Mouse (Mus musculus): Measurements from ENCODE around the gene Slc6a1. TPM values are rescaled to one million over a fixed set of nuclear protein-coding genes. Genes with fewer than 3 reads are reported as not detected.

The Slc6a1 gene
- under 1 TPM in 2 of 4 experiments, not detected in 2; 0.34 to 0.75 TPM for total RNA-seq (2022)

- DNase-seq (ENCODE audit: low spot score in 2 of 2) = no peak
These were observed at the start of gene Slc6a1 for GRCm38 (mm10) chr6:114282469-114283277. Gene Slc6a1 (plus strand): TSS chr6:114282635.

- no peak for DNase-seq (ENCODE audit: low spot score in 2 of 2)
These were observed 43.4 kb upstream of the Slc6a1 start for GRCm38 (mm10) chr6:114238892-114239644.

DNA sequence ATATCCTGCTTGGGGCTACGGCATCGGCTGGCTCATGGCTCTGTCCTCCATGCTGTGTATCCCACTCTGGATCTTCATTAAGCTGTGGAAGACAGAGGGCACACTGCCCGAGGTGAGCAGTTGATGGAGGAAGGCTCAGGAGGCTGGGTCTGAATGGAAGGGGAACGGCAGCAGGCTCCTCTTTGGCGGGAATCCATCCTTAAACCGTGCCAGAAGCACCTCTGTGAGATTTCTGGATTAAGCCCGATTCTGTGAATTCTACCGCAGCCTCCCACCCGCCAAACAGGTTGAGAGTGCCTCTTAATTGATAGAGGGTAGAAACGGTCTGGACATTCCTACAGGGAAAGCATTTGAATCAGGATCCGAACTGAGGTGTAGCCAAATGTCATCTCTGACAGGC lies 36.8 kb upstream of the Slc6a1 start:
- no peak for DNase-seq (ENCODE audit: low spot score in 2 of 2)

DNA sequence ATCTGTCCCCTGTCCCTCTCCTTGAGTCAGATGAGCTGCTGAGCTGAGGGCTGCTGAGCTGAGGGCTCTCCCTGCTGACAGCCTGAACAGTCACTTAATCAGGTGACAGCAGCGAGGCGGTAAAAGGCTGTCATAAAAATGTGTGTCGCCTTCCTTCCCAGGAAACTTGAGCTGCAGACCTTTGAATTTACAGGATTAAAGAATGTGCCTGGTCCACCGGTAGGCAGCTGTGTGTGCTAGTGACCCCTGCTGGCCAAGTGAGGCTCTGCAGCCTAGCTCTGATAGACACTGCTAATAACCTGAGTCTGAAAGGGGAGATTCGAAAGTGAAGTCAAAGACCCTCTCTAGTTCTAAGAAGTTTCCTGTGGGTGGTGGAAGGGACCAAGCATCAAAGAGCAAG lies 32.1 kb upstream of the Slc6a1 start:
- peak; percentile 38 to 64 for DNase-seq (ENCODE audit: low spot score in 2 of 2)

DNA sequence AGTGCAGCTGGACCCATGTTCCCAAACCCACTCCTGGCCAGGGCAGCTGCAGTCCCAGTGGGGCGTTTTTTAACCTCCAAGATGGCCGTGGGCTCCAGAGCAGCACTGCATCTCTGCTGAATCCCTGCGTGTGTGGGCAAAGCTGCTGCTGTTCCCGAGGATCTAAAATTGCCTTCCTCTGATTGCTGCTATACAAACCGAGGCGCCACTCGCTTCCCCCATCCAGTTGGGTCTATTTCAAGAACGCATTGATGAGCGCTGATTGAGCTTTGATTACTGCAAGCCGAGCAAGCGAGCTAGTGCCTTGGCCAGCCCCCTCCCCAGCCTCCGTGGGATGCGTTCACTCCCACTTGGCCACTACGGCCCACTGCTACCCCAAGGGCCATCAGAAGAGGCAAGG lies 27.5 kb upstream of the Slc6a1 start:
- no peak for DNase-seq (ENCODE audit: low spot score in 2 of 2)

DNA sequence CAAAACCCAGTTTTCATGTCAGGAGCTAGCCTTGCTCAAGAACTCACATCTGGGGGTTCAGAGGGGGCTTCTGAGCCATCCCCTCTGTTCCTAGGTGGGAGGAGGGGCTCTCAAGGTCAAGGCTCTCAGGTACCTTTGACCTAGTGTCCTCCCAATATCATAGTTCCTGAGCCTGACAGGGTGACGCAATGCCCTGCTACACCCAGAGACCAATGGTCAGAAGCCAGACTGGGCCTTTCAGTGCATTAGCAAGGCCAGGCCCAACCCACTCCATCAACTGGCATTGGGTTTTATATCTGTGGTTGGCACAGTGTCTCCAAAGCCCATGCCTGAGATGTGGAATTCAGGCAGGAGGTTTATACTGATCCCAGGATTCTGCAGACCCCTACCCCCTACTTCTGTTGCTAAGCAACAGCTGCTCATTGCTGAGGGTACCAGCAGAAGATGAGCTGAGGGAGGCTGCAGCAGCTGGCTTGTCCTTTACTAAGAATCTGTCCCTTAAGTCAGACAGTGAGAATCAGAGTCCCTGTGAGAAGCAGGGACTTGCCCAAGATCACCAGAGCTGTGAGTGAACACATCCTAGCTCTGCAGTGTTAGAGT lies 24.6 kb upstream of the Slc6a1 start:
- no peak for DNase-seq (ENCODE audit: low spot score in 2 of 2)

GRCm38 (mm10) chr6:114258661-114259193 lies 23.7 kb upstream of the Slc6a1 start:
- DNase-seq (ENCODE audit: low spot score in 2 of 2) = no peak

DNA sequence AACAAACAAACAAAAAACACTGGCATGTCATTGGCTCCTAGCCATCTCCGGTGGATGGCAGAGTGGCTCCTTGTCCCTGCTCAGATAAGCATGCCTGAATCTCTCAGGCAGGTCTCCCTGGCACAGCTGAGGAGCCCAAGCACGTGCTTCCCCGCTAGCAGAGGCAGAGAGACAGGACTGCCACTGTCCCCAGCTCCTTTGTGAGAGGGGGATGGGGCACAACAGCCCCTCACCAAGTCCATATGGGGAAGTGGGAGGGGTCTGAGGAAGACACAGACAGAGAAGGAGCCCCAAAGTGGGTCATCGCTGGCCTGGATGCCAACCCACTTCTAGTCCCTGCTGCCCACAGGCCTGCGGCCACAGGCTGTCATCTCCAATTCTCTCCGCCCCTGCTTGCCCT lies 20.8 kb upstream of the Slc6a1 start:
- DNase-seq (ENCODE audit: low spot score in 2 of 2) = no peak

DNA sequence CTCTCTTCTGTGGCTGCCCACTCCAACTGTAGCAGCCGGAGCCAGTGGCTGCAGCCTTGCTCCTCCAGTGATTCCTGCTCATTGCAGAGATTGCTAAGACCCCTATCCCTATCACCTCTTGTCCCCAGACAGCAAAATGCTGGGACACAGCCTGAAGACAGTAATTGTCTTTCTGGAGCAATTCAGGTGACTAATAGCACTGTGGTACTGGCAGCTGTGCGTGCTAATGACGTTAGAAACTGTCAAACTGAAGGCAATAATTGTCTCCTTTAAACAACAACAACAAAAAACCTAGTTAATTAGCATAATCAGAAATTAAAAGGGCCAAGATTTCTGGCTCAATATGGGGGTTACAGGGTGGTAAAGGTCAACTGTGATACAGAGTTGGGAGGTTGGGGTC lies 18.4 kb upstream of the Slc6a1 start:
- no peak for DNase-seq (ENCODE audit: low spot score in 2 of 2)

DNA sequence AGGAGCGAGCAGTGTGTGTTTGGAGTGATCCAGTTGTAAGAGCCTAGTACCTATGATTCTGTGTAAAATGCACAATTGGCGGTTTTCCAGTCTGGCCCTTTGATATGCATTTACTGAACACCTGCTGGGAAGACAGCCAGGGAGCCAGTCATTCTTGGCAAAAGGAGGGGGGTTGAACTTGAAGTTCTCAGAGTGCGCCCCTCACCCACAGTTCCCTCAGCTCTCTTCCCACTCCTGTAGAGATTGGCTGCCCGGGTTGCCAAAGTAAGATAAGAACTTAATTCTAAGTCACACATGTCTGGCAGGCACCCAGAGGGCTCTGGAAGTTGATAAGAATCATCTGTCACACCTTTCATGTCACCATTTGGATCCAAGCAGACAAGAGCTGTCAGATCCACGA lies 18.0 kb upstream of the Slc6a1 start:
- DNase-seq (ENCODE audit: low spot score in 2 of 2) = no peak

- DNase-seq (ENCODE audit: low spot score in 2 of 2) = no peak
These were observed 16.2 kb upstream of the Slc6a1 start for GRCm38 (mm10) chr6:114266273-114266672.

DNA sequence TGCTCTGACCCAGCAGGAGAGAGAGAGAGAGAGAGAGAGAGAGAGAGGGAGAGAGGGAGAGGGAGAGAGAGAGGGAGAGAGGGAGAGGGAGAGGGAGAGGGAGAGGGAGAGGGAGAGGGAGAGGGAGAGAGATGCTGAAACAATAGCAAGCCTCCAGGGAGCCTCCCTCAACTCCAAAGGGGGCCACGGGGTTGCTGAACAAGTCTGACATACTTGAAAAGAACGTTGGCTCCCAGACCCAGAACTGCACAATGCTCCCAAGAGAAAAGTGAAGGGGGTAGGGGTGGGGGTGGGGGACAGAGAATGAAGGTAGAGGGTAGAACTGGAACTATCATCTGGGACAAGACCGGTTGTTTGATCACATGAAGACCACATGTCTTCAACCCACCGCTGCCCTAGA lies 14.5 kb upstream of the Slc6a1 start:
- no peak for DNase-seq (ENCODE audit: low spot score in 2 of 2)

DNA sequence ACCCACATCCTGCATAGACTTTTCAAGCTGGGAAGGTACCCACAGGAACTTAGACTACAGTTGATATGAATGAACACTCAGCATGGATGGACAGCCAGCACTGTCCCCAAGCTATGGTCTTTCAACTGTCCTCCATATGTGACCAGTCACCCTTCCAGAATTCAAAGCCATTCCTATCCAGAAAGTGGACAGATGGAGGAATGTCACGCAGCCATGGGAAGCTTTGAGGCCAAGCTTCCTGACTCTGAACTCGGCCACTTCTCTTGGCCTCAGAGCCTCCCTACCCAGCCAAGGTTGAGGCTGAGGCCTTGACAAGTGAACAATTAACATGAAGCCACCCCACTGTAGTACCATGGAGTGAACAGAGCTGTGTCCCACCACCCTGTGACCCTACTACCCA lies 12.8 kb upstream of the Slc6a1 start:
- no peak for DNase-seq (ENCODE audit: low spot score in 2 of 2)

DNA sequence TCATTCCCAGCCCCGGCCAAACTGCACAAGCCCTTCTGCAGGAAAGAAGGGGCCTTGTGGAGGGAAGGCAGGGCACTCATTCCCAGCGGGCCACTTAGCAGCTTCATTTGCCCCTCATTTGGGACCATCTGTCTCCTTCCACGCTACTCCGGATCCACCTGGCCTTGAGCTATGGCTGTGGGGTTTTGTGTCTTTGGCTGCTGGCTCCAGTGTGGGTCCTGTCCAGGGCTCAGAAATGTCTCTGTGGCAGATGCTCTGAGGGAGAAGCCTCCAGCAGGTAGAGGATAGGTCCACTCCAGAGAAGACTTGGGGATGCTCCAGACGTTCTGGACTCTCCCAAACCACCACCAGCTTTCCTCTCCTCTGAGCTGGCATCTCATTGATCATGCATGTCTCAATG lies 11.6 kb upstream of the Slc6a1 start:
- DNase-seq (ENCODE audit: low spot score in 2 of 2) = no peak

DNA sequence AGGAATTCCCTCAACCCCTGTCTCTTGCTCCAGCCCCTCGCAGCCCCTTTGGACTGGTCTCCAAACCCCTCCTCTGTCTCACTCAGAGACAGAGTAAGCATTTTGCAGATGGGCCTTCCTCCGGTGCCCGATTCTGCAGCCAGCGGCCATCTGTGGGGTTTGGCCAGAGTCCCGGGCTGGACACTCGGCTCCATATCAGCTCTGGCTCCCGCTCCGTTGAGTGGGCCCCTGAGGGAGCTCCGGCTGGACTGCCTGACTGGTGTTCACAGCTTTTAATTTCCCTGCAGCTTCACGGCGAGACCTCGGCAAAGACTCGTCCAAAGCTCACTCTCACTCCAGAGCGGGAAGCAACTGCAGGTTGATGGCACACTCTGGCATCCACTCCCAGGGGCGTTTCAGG lies 10.2 kb upstream of the Slc6a1 start:
- peak in 1 of 2 experiments; percentile 36 for DNase-seq (ENCODE audit: low spot score in 2 of 2)

DNA sequence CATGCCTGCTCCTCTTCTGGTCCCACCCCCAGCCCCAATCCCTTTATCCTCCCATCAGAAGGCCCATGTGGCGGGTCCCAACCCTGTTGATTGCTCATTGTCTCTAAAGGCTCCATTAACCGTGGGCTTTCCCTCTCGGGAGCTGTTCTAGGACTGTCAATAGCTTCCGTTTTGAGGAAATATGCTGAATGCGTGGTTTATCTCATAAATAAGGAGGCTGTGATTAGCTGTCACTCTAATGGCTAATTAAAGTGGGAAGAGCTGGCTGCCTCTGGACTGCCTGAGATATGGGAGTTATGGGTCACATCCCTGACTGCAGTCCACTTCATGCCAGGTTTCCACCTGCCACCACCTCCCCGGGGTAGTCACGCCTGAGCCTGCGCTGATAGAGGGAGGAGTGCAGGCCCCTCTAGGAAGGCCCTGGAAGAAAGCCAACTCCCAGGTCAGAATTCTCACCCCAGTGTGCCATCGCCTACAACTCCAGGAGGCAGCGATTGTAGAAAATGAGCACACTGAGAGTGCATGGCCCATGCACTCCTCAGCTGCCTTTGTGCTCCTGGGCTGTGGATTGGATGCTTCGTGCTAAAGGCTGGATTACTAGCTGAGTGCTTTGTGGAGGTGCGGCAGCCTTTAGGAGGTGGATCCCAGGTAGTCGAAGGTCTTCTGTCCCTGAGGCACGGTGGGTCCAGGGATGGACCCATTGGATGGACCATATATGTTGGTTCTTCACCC lies 8.3 kb upstream of the Slc6a1 start:
- no peak for DNase-seq (ENCODE audit: low spot score in 2 of 2)

GRCm38 (mm10) chr6:114275800-114276199 lies 6.6 kb upstream of the Slc6a1 start:
- no peak for DNase-seq (ENCODE audit: low spot score in 2 of 2)

DNA sequence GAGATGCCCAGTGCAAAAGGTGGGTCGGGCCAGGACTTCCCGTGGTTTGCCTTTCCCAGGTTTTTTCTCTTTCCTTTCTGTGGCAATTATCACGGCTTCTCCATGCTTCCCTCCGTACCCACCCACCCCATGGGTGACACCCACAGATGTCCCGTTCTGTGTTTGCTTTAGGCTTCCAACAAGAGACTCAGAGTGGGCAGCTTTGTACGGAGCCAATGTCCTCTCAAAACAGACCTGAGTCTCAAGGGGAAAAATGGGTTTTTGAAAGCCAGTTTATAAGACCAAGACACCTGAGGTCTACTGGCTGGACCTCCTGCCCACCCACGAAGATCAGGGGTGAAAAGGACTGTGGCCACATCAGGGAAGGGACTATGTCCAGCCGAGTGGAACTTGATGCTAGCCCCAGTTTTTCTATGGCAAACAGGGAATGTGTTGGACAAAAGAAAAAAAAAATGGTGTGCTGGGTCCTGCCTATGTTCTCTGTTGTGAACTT lies 889 bp downstream of the Slc6a1 start:
- no peak for DNase-seq (ENCODE audit: low spot score in 2 of 2)

GRCm38 (mm10) chr6:114283927-114284703 lies 1.7 kb downstream of the Slc6a1 start:
- DNase-seq (ENCODE audit: low spot score in 2 of 2) = no peak

- no peak for DNase-seq (ENCODE audit: low spot score in 2 of 2)
These were observed 3.0 kb downstream of the Slc6a1 start for GRCm38 (mm10) chr6:114285424-114285823.
